Mouse (Mus musculus) bone marrow, adult 2 months (tissue): ENCODE results near the gene Fam110a.

ENCODE experiments used
- CTCF ChIP-seq: fragments of 200-500 bp; IDR thresholded peaks from 2 replicates; pipeline ENCODE4 v1.5.1; 2011; ENCODE audit warnings: low read length, control low read depth; ENCODE audit not compliant: control insufficient read depth, insufficient read depth
- POLR2A ChIP-seq: fragments of 200-500 bp; IDR thresholded peaks from 2 replicates; pipeline ENCODE4 v1.6.1; 2011; ENCODE audit warnings: low read depth, mild to moderate bottlenecking, control low read depth, low read length, borderline replicate concordance; ENCODE audit not compliant: control insufficient read depth

- TF ChIP-seq CTCF (no peak), POLR2A (no peak)
Observed at GRCm38 (mm10) chr2:151999669-152000290, 19.8 kb upstream of the Fam110a start.
